In the genomic region with DNA sequence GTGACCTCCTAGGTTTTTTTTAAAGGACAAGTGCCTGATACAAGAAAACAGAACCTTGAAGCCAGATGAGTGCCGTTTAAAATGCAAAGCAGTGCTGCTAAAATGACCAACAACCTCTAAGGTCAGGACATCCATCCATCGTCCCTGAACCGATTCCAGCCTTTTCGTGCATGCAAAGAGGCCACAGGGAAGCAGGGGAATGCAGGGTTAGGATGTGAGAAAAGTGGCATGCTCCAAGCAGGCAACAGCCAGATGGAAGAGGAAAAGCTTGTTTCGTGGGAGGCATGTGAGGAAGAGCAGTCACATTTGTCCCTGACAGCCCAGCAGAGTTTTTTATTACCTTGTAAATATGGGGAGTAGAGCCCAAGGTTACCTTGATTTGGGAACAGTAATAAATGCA, we compare ENCODE assay signal across 8 mouse cellular contexts.
A peak's percentile ranks its signal among the peaks of the same experiment; 100 is the strongest.
DNase-seq lines count a peak whose midpoint lies in the region; ATAC-seq and TF ChIP-seq lines count a peak whose summit lies in the region.

No protein-coding gene starts in this region.

- no peak overlapping the region for H3K9ac ChIP-seq in embryonic facial prominence, embryonic 13.5 days
- peak overlapping the region; percentile 37; the same call in 1 of the 2 replicates for H3K9ac ChIP-seq in hindbrain, postnatal 0 days (replicated peaks; ENCODE audit: low read length)
- no peak overlapping the region; the same call in 1 of the 2 replicates for H3K9ac ChIP-seq in midbrain, embryonic 14.5 days (replicated peaks; ENCODE audit: low read length)

- no peak overlapping the region for H3K4me3 ChIP-seq in embryonic facial prominence, embryonic 13.5 days
- no peak overlapping the region for H3K4me3 ChIP-seq in hindbrain, postnatal 0 days (ENCODE audit: low read length)
- no peak overlapping the region for H3K4me3 ChIP-seq in midbrain, embryonic 14.5 days (replicated peaks; ENCODE audit: low read depth, low read length)

- H3K9me3 ChIP-seq in embryonic facial prominence, embryonic 13.5 days: no peaks in the 10 kb centered on the region
- no peaks in the 10 kb centered on the region for H3K9me3 ChIP-seq in hindbrain, postnatal 0 days (ENCODE audit: low read length)
- no peaks in the 10 kb centered on the region for H3K9me3 ChIP-seq in midbrain, embryonic 14.5 days (ENCODE audit: control insufficient read depth, low read length)

- no peak for DNase-seq in frontal cortex, postnatal 14 days (ENCODE audit: low spot score in 2 of 2)
- DNase-seq in hindbrain, postnatal 0 days (ENCODE audit: low spot score): no peak
- DNase-seq in midbrain, embryonic 14.5 days: peak; percentile 33
- no peak for DNase-seq in cerebellum, postnatal 4 days (ENCODE audit: low spot score in 2 of 2)

- peaks cover 14% of the 10 kb centered on the region for H3K4me1 ChIP-seq in embryonic facial prominence, embryonic 13.5 days
- H3K4me1 ChIP-seq in hindbrain, postnatal 0 days (ENCODE audit: insufficient read depth, low read length): no peaks in the 10 kb centered on the region; the same call in none of the 2 replicates
- H3K4me1 ChIP-seq in midbrain, embryonic 14.5 days (ENCODE audit: control insufficient read depth, insufficient read depth, low read length): peaks cover 18% of the 10 kb centered on the region; the same call in 1 of the 2 replicates

- no peak for TF ChIP-seq CTCF in hindbrain, postnatal 0 days (IDR thresholded peaks at IDR 0.05; ENCODE audit: low read depth)

- H3K36me3 ChIP-seq in embryonic facial prominence, embryonic 13.5 days: no peaks in the 10 kb centered on the region
- H3K36me3 ChIP-seq in hindbrain, postnatal 0 days (ENCODE audit: insufficient read depth, low read length): no peaks in the 10 kb centered on the region
- no peaks in the 10 kb centered on the region for H3K36me3 ChIP-seq in midbrain, embryonic 14.5 days (ENCODE audit: control insufficient read depth, insufficient read depth, low read length)

- ATAC-seq in frontal cortex, adult (ENCODE audit: low TSS enrichment): 0 out of 2 replicates have a peak, but pooled peaks have one; percentile 19
- ATAC-seq in embryonic facial prominence, embryonic 13.5 days (ENCODE audit: insufficient number of reproducible peaks, insufficient read depth, low FRiP score, low TSS enrichment, low read depth): no peak
- no peak for ATAC-seq in hindbrain, postnatal 0 days
- no peak for ATAC-seq in midbrain, embryonic 14.5 days (ENCODE audit: low FRiP score, low TSS enrichment)
- ATAC-seq in monocyte, adult 5-6 weeks (replicated peaks; ENCODE audit: insufficient number of reproducible peaks, low FRiP score, low TSS enrichment, poor library complexity, severe bottlenecking): no peak
- ATAC-seq in cerebellum, adult (ENCODE audit: insufficient number of reproducible peaks, low FRiP score, low TSS enrichment): no peak

- WGBS in embryonic facial prominence, embryonic 13.5 days: 18% methylated on average over 5 of the region's 5 CpGs
- whole genome bisulfite sequencing in hindbrain, postnatal 0 days: 13% methylated on average over 5 of the region's 5 CpGs
- 35% methylated on average over 5 of the region's 5 CpGs for WGBS in midbrain, embryonic 14.5 days

- H3K4me2 ChIP-seq in embryonic facial prominence, embryonic 13.5 days: peak overlapping the region; percentile 94
- peak overlapping the region; percentile 76; the same call in 1 of the 2 replicates for H3K4me2 ChIP-seq in hindbrain, postnatal 0 days (ENCODE audit: low read depth, low read length)
- peak overlapping the region; percentile 76 for H3K4me2 ChIP-seq in midbrain, embryonic 14.5 days (ENCODE audit: low read length)

- H3K27me3 ChIP-seq in embryonic facial prominence, embryonic 13.5 days: no peaks in the 10 kb centered on the region
- no peaks in the 10 kb centered on the region for H3K27me3 ChIP-seq in hindbrain, postnatal 0 days (ENCODE audit: insufficient read depth, low read length)
- H3K27me3 ChIP-seq in midbrain, embryonic 14.5 days (ENCODE audit: control insufficient read depth, insufficient read depth, low read length): no peaks in the 10 kb centered on the region

- no peak overlapping the region for H3K27ac ChIP-seq in embryonic facial prominence, embryonic 13.5 days
- H3K27ac ChIP-seq in hindbrain, postnatal 0 days: peak overlapping the region; percentile 79
- H3K27ac ChIP-seq in midbrain, embryonic 14.5 days (replicated peaks; ENCODE audit: low read depth, low read length): peak overlapping the region; percentile 92
